ENCODE assay signal across 8 mouse cellular contexts in the genomic region with DNA sequence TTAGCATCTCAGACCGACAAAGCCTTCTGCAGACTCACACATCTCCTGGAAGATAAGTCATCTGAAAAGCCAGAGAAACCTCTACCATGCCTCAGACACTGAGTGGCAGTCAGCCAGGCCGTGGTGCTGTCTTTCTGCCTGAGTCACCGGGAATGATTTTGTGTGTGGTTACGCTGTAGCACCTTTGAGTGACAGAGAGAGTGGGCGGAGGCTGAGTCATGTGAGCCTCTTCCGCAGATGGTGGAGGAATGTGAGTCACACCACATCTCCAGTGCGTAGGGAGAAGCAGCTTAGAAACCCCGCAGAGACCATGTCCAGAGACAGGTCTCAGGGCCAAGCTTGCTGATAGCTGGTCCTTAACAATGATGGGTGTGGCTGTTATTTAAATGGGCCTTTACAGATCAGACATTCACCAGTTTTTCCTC.
DNase-seq lines count a peak whose midpoint lies in the region; ATAC-seq lines count a peak whose summit lies in the region.

No protein-coding gene starts in this region.

- DNase-seq in heart, postnatal 4 days, result peak; percentile 31
- peak; percentile 93 for DNase-seq in Muller cell, postnatal 12 days (ENCODE audit: inconsistent ontology term)
- peak; percentile 57 for DNase-seq in gonadal fat pad, adult 2 months (ENCODE audit: low read depth)
- DNase-seq in naive thymus-derived CD4-positive, alpha-beta T cell, adult 2 months (ENCODE audit: low read depth), result peak; percentile 82
- DNase-seq in kidney, postnatal 25 days, result no peak
- DNase-seq in liver, embryonic 11.5 days (ENCODE audit: low spot score), result no peak

- H3K27ac ChIP-seq in heart, embryonic 11.5 days (ENCODE audit: low read depth, low read length), result no peak overlapping the region
- no peak overlapping the region for H3K27ac ChIP-seq in liver, embryonic 11.5 days (ENCODE audit: low read depth, low read length)
- H3K27ac ChIP-seq in forebrain, embryonic 15.5 days (replicated peaks), result no peak overlapping the region

- no peaks in the 10 kb centered on the region for H3K9me3 ChIP-seq in heart, embryonic 11.5 days (replicated peaks; ENCODE audit: control insufficient read depth, low read length)
- no peaks in the 10 kb centered on the region for H3K9me3 ChIP-seq in liver, embryonic 11.5 days (ENCODE audit: control insufficient read depth, low read length)
- no peaks in the 10 kb centered on the region for H3K9me3 ChIP-seq in forebrain, embryonic 15.5 days

- ATAC-seq in heart, embryonic 11.5 days (replicated peaks; ENCODE audit: insufficient number of reproducible peaks, low FRiP score, low TSS enrichment), result no peak
- ATAC-seq in liver, embryonic 11.5 days (replicated peaks; ENCODE audit: low FRiP score), result no peak
- no peak for ATAC-seq in forebrain, embryonic 15.5 days (replicated peaks)

- no peak overlapping the region for H3K9ac ChIP-seq in heart, embryonic 11.5 days (ENCODE audit: low read depth, low read length)
- H3K9ac ChIP-seq in liver, embryonic 11.5 days (ENCODE audit: low read depth, low read length), result no peak overlapping the region
- H3K9ac ChIP-seq in forebrain, embryonic 15.5 days (replicated peaks), result no peak overlapping the region

- WGBS in heart, embryonic 11.5 days (ENCODE audit: insufficient replicate concordance), result 63% methylated on average over 8 of the region's 8 CpGs
- 54% methylated on average over 8 of the region's 8 CpGs for WGBS in liver, embryonic 11.5 days
- 89% methylated on average over 8 of the region's 8 CpGs for WGBS in forebrain, embryonic 15.5 days

- peaks cover 6% of the 10 kb centered on the region for H3K4me1 ChIP-seq in heart, embryonic 11.5 days (ENCODE audit: control insufficient read depth, insufficient read depth, low read length)
- H3K4me1 ChIP-seq in liver, embryonic 11.5 days (replicated peaks; ENCODE audit: control insufficient read depth, insufficient read depth, low read length), result no peaks in the 10 kb centered on the region
- H3K4me1 ChIP-seq in forebrain, embryonic 15.5 days, result no peaks in the 10 kb centered on the region

- no peaks in the 10 kb centered on the region for H3K27me3 ChIP-seq in heart, embryonic 11.5 days (ENCODE audit: control insufficient read depth, insufficient read depth, low read length)
- H3K27me3 ChIP-seq in liver, embryonic 11.5 days (replicated peaks; ENCODE audit: control insufficient read depth, insufficient read depth, low read length), result no peaks in the 10 kb centered on the region
- no peaks in the 10 kb centered on the region for H3K27me3 ChIP-seq in forebrain, embryonic 15.5 days

- no peak overlapping the region for H3K4me2 ChIP-seq in heart, embryonic 11.5 days
- no peak overlapping the region for H3K4me2 ChIP-seq in liver, embryonic 11.5 days
- H3K4me2 ChIP-seq in forebrain, embryonic 15.5 days (replicated peaks), result no peak overlapping the region

- H3K36me3 ChIP-seq in heart, embryonic 11.5 days (ENCODE audit: control insufficient read depth, insufficient read depth, low read length), result no peaks in the 10 kb centered on the region
- H3K36me3 ChIP-seq in liver, embryonic 11.5 days (ENCODE audit: control insufficient read depth, insufficient read depth, low read length), result no peaks in the 10 kb centered on the region
- no peaks in the 10 kb centered on the region for H3K36me3 ChIP-seq in forebrain, embryonic 15.5 days

- no peak overlapping the region for H3K4me3 ChIP-seq in heart, embryonic 11.5 days (ENCODE audit: low read depth, low read length)
- no peak overlapping the region for H3K4me3 ChIP-seq in liver, embryonic 11.5 days (ENCODE audit: low read depth, low read length)
- H3K4me3 ChIP-seq in forebrain, embryonic 15.5 days, result no peak overlapping the region

Comparison
In these comparisons a context has a peak if more than half of its experiments do, and no peak if none do; other contexts are left out.
1. DNase-seq: peak in heart, postnatal 4 days (single experiment), Muller cell, postnatal 12 days (single experiment), gonadal fat pad, adult 2 months (single experiment) and naive thymus-derived CD4-positive, alpha-beta T cell, adult 2 months (single experiment); none in kidney, postnatal 25 days (0 of 2) and liver, embryonic 11.5 days (single experiment).